Mouse (Mus musculus) right cerebral cortex, postnatal 25 days (tissue): Measurements from ENCODE around the gene Rpl6.
A peak's percentile ranks its signal among the peaks of the same experiment; 100 is the strongest.
"Not testable (repeated sequence)": the region's sequence is repeated elsewhere in the genome, so short reads cannot be mapped to it uniquely, and the experiment has no call there.

Source experiments
- DNase-seq: peaks from one replicate; pipeline ENCODE4 v3.0.0; 2022

The Rpl6 gene

GRCm38 (mm10) chr5:121226406-121226805 lies 22.1 kb downstream of the Rpl6 start:
- no peak for DNase-seq

- no peak for DNase-seq
These were observed 22.6 kb downstream of the Rpl6 start for GRCm38 (mm10) chr5:121226845-121227244.

GRCm38 (mm10) chr5:121227330-121227729 lies 23.0 kb downstream of the Rpl6 start:
- not testable (repeated sequence) for DNase-seq

GRCm38 (mm10) chr5:121229182-121229581 lies 24.9 kb downstream of the Rpl6 start:
- no peak for DNase-seq

GRCm38 (mm10) chr5:121230811-121231210 lies 26.5 kb downstream of the Rpl6 start:
- no peak for DNase-seq

- DNase-seq: no peak
These were observed 28.5 kb downstream of the Rpl6 start for GRCm38 (mm10) chr5:121232789-121233188.

- no peak for DNase-seq
These were observed 29.4 kb downstream of the Rpl6 start for GRCm38 (mm10) chr5:121233726-121234125.

GRCm38 (mm10) chr5:121236171-121236570 lies 31.9 kb downstream of the Rpl6 start:
- DNase-seq: peak; percentile 59

GRCm38 (mm10) chr5:121238208-121238607 lies 33.9 kb downstream of the Rpl6 start:
- no peak for DNase-seq

GRCm38 (mm10) chr5:121239846-121240245 lies 35.6 kb downstream of the Rpl6 start:
- DNase-seq: no peak

GRCm38 (mm10) chr5:121241182-121241581 lies 36.9 kb downstream of the Rpl6 start:
- DNase-seq: no peak

- no peak for DNase-seq
These were observed 38.0 kb downstream of the Rpl6 start for GRCm38 (mm10) chr5:121242261-121242660.

GRCm38 (mm10) chr5:121242701-121243100 lies 38.4 kb downstream of the Rpl6 start:
- no peak for DNase-seq

- DNase-seq: no peak
These were observed 39.5 kb downstream of the Rpl6 start for GRCm38 (mm10) chr5:121243676-121244364.

GRCm38 (mm10) chr5:121244365-121244731 lies 40.1 kb downstream of the Rpl6 start:
- no peak for DNase-seq

GRCm38 (mm10) chr5:121245201-121245600 lies 40.9 kb downstream of the Rpl6 start:
- no peak for DNase-seq

GRCm38 (mm10) chr5:121248766-121249394 lies 44.6 kb downstream of the Rpl6 start:
- DNase-seq: no peak

GRCm38 (mm10) chr5:121249693-121250092 lies 45.4 kb downstream of the Rpl6 start:
- no peak for DNase-seq

- DNase-seq: no peak
These were observed 47.5 kb downstream of the Rpl6 start for GRCm38 (mm10) chr5:121251813-121252212.

GRCm38 (mm10) chr5:121253816-121254497 lies 49.7 kb downstream of the Rpl6 start:
- no peak for DNase-seq

GRCm38 (mm10) chr5:121254977-121255376 lies 50.7 kb downstream of the Rpl6 start:
- no peak for DNase-seq
